Mouse (Mus musculus) regulatory T cell (primary cell): ENCODE data around the gene Atic.

Source experiments
- in situ Hi-C: fragments of 300-600 bp; cut with MboI, MseI; formaldehyde crosslinking; loops from one replicate; pipeline ENCODE4 v1.15.1; 2025; ENCODE audit warnings: high pct_unique_total_duplicates

Atic gene

DNA sequence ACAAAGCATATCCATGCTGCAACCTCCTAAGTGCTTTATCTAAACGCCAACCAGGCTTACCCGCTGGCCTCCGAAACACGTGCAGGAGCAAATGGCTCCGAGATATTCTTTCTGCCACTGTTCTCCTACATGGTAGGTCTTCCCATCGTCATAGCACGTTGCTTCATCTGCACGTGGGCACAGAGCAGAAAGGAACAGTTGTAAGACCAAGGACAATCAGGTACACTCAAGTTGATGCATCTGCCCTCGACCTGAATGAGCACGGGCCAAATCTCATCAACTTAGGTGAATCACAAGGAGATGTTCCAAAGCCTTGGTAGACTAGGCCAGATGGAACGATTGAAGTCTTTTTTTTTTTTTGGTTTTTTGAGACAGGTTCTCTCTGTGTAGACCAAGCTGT, 33.1 kb downstream of the Atic start:
- in situ Hi-C loops: loop anchor here (25.0 kb wide), 1 partner anchor 1022 kb away; no protein-coding TSS in a partner anchor

DNA sequence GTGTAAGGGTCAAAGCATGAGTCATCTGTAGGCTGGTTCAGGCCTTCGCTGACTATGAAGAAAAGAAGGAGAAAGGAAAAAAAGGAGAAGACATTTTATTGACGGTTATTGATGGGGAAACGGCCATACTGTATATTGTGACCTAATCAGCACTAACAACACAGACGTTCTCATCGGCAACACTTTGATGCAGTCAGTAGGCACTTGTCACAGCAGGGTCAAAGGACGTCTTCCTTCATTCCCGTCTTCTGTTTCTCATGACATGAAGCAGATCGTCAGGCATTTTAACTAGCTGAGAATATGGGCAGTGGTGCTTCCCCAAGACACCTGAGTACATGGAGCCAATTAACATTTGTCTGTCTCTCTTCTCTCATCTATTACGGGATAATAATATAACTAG, 36.2 kb downstream of the Atic start:
- in situ Hi-C loops: loop anchor here (25.0 kb wide), 1 partner anchor 1019 kb away; no protein-coding TSS in a partner anchor

DNA sequence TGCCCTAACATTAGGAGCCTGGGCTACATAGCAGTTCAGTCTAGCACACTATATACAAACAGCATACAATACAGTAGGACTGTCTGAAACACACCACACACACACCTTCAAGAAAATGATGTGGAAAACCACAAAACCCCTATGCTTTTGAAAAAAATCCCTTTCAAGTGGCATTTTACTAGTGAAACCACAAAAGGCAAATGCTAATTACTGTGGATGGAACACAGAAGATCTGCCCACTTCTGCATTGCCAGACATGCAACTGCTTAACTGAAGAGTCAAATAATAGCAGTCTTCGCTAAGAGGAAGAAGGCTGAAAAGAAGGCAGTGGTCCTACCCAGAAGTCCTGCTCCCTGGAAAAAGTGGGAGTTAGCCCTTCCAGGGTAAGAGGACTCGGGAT, 37.3 kb downstream of the Atic start:
- in situ Hi-C loops: loop anchor here (25.0 kb wide), 1 partner anchor 1018 kb away; no protein-coding TSS in a partner anchor

DNA sequence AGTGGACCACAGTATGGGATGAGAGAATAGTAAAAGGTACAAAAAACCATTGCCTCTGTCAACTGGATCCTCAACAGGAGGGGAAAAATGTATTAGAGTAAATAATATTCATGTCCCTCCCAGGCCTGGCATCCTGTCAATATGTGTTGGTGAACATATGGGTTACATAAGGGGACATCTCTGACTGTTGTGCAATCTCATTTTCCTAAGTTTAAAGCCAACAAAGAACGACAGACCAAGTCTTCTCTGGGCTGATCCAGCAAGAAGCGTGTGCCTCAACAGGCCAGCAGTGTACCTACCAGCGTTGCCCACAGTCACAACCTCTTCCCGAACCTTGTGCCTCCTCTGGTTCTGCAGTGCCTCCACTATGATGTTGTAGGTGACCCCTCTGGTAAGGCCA, 38.4 kb downstream of the Atic start:
- in situ Hi-C loops: loop anchor here (25.0 kb wide), 1 partner anchor 1017 kb away; no protein-coding TSS in a partner anchor

DNA sequence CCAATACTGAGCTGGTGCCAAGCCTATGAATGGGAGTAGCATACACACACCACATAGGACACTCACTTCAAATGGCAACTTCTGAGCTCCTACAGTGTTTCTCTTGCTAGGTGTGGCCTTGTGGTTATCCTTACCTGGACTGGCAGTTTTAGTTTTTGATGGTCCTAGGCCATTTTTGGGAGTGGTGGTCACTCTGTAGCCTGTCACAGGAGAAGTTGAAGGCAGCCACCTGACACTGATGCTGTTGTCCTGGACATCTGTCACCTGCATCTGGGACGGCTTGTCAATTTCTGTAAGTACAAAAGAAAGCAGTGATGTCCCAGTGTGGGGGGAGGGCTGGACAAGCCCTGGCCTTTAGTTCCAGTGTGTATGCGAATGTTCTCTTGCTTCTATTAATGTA, 48.8 kb downstream of the Atic start:
- in situ Hi-C loops: no loop called here

DNA sequence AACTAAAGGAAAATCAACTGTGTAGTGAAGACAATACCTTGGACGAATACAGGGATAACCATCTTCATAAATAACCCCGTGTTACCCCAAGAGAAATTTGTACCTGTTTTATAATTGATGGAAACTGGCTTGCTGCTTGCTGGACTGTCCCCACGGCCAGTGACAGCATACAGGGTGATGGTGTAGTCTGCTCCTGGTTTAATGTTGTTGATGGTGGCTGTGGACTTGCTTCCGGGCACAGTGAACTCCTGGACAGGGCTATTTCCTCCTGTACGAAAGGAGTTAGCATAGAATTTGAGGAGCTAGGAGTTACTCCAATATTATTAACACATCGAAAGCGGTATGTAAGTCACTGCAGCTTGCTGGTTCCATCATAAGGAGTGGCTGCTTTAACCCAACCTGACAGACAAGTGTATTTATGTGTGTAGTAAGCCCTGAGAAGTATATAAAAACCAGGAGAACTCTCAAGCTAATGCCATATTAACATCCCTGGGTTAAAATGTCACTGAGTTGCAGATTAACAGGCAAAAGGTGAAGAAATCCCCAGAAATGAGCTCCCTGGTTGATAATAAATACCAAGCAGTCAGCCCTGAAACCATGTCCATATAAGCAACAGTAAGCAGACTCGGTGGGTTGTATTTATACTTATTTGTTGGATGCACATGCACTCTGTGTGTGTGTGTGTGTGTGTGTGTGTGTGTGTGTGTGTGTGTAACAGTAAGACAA, 49.8 kb downstream of the Atic start:
- in situ Hi-C loops: no loop called here

DNA sequence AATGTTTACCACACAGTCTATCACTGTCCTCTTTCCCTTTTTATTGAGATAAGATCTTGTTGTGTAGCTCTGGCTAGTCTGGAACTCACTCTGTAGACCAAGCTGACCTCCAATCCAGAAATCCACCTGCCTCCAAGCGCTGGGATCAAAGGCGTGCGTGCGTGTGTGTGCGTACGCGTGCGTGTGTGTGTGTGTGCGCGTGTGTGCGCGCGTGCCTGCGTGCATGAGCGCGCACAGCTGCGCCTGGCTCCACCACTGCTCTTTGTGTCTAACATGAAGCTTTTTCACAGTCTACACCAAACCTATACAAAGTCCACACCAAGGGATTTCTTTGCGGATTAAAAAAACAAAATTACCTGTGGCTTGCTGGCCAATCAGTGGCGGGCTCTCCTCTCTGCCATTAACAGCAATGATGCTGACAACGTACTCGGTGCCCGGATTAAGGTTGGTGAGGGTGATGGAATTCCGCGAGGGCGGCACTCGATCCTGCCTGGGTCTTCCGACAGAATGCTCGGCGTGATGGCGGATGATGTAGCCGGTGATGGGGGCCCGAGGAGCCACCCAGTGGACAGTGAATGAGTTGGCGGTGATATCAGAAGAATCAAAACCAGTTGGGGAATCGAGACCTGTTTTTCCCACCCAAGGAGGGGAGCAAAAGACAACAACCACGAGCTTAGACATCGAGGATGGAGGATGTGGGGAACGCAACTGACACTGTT, 52.3 kb downstream of the Atic start:
- in situ Hi-C loops: no loop called here

DNA sequence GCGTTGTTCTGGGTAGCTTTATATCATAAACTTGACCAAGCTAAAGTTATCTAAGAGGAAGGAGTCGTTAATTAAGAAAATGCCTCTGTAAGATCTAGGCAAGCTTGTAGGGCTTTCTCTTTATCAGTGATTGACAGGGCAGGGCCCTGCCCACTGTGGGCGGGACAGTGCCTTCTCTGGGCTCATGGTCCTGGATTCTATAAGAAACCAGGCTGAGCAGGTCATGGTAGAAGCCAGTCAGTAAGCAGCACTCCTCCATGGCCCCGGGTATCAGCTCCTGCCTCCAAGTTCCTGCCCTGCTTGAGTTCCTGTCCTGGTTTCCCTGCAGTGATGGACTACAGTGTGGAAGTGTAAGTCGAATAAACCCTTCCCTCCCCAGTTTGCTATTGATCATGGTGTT, 53.0 kb downstream of the Atic start:
- in situ Hi-C loops: no loop called here

DNA sequence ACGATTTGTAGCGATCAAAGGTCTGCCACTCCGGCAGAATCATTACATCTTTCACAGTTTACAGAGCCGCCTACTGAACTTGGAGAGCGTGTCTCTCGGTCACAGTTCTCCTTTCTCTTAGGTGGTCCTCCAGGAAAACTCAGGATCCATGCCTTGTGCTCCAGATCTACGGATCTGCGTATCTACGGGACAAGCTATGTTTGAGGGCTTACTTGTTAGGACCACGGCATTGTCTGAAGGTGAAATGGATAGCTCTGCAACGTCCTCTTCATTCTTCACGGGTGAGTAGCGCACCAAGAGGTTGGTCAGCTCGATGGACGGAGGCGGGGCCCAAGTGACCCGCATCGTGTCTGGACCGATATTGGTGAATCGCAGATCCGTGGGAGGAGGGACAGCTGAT, 55.3 kb downstream of the Atic start:
- in situ Hi-C loops: no loop called here

DNA sequence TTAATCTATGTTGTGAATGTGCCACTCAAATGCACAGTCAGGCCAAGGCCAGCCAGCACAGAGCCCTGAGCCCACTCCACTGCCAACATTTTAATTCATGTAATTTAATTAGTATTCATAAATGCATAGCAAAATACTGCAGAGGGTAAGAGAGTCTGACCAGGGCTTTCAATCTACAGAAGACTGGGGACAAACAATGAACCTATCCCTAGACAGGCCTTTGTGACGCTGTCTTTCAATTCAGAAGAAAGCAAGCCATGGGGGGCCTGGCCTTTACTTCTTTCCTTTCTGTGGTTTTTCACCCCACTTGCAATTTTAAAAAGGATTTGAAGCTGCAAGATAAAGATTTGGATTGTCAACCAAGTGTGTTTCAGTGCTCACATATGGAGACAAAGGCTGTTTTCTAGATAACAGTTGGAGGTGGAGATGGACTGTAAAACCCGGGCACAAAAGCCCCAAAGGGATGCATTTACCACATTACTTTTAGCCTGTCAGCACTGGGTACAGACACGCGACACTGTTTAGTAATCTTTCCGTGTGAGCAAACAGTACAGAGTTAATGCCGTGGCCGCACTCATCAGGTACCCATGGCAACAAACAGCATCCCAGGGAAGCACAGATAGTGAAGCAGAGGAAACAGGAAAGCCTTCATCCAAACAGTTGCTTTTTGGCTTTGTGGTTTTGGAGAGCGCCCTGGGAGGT, 57.7 kb downstream of the Atic start:
- in situ Hi-C loops: no loop called here

DNA sequence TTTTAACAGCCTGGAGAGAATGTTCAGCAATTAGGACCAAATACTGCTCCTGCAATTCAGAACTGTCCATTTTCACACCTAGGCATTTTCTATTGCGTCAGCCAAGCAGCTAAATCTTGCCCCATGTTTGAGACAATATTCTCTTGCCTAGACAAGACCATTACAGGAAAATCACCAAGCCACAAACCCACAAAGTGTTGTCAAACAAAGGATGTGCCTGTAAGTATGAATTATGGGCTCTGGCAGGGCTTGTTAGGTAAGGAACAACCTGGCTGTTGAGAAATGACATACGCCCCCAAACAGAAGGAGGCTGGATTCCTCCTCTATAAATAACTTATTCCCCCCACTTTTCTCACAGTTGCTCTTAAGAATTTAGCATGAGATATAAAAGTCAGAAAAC, 64.6 kb downstream of the Atic start:
- in situ Hi-C loops: no loop called here

DNA sequence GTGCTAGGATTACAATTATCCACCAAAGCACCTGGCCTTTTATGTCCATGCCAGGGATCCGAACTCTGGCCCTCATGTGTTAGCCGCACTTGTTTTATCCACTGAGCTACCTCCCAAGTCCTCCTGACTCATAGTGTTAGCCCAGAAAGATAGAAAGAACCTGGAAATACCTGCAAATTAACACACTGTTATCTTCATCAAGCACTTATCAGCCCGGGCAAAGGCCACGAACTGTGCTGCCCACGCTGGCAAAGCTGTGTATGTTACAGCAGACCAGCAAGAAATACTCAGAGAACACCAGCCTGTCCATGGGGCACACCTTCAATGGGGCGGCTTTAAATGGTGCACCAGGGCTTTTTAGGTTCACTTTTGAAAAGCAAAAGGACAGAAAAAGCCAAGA, 66.7 kb downstream of the Atic start:
- in situ Hi-C loops: no loop called here
